Mouse (Mus musculus) embryonic facial prominence, embryonic 14.5 days (tissue): ENCODE measurements around the gene Eif3b. TPM values are rescaled to one million over a fixed set of nuclear protein-coding genes. Genes with fewer than 3 reads are reported as not detected.
"Not testable (repeated sequence)": the region's sequence is repeated elsewhere in the genome, so short reads cannot be mapped to it uniquely, and the experiment has no call there.

Experiments used
- ATAC-seq: fragments of 200-750 bp; cut with Nextera tagmentation; 2 replicates; pipeline ENCODE4 v1.8.0; 2017; ENCODE audit warnings: low read depth, moderate number of reproducible peaks, moderate TSS enrichment
- DNase-seq: peaks from one replicate; pipeline ENCODE4 v3.0.0-alpha.2; 2015; ENCODE audit warnings: low spot score
- H3K27ac ChIP-seq: fragments of 300-500 bp; sonication (generic); replicated peaks from 2 replicates; pipeline ENCODE4 v1.5.1; 2014; ENCODE audit warnings: low read depth, mild to moderate bottlenecking, low read length, moderate library complexity
- H3K27me3 ChIP-seq: fragments of 300-500 bp; sonication (generic); replicated peaks from 2 replicates; pipeline ENCODE4 v1.6.1; 2014; ENCODE audit warnings: low read length; ENCODE audit not compliant: control insufficient read depth, insufficient read depth
- H3K36me3 ChIP-seq: fragments of 300-500 bp; sonication (generic); 2 replicates; pipeline ENCODE4 v1.6.1; 2014; ENCODE audit warnings: low read length, mixed read lengths; ENCODE audit not compliant: control insufficient read depth, insufficient read depth
- H3K4me1 ChIP-seq: fragments of 300-500 bp; sonication (generic); 2 replicates; pipeline ENCODE4 v1.6.1; 2014; ENCODE audit warnings: antibody characterized with exemption, low read length; ENCODE audit not compliant: control insufficient read depth, insufficient read depth
- H3K4me2 ChIP-seq: fragments of 300-500 bp; sonication (generic); 2 replicates; pipeline ENCODE4 v1.6.1; 2014; ENCODE audit warnings: low read depth, mild to moderate bottlenecking, low read length, moderate library complexity, mixed read lengths
- H3K4me3 ChIP-seq: fragments of 300-500 bp; sonication (generic); 2 replicates; pipeline ENCODE4 v1.5.1; 2014; ENCODE audit warnings: low read depth, mild to moderate bottlenecking, low read length
- H3K9ac ChIP-seq: fragments of 300-500 bp; sonication (generic); 2 replicates; pipeline ENCODE4 v1.6.1; 2014; ENCODE audit warnings: low read depth, mild to moderate bottlenecking, low read length, moderate library complexity, mixed read lengths
- H3K9me3 ChIP-seq: fragments of 300-500 bp; sonication (generic); 2 replicates; pipeline ENCODE4 v1.6.1; 2016; ENCODE audit warnings: low read length; ENCODE audit not compliant: control insufficient read depth
- whole genome bisulfite sequencing: fragments of 180-500 bp; shearing (Covaris S2); extraction: QIAGEN DNeasy Blood & Tissue Kit; methylation state at CpG from one replicate; pipeline ENCODE4 v1.1.7; 2014; 5-methylcytosine and 5-hydroxymethylcytosine counted together
- polyA plus RNA-seq: library from polyadenylated mRNA; unstranded; fragments of >200 nt; fragmentation: Nextera tagmentation; extraction: Ambion mirVana; gene quantifications from 2 replicates; pipeline ENCODE4 v1.2.1, GENCODE M21; 2014

Eif3b gene
- polyA plus RNA-seq, 1 experiment from 2014 or later: 130 TPM

GRCm38 (mm10) chr5:140439117-140439516, 20.0 kb downstream of the Eif3b start:
- H3K36me3 ChIP-seq: peaks cover 90% of the 10 kb centered on the region
- H3K9ac ChIP-seq, H3K27ac ChIP-seq, H3K4me3 ChIP-seq, H3K27me3 ChIP-seq, H3K4me2 ChIP-seq, DNase-seq, H3K9me3 ChIP-seq, H3K4me1 ChIP-seq, ATAC-seq: not testable (repeated sequence)
- no CpG with 5 or more reads among the region's 6 CpGs for WGBS

- no peaks in the 10 kb centered on the region for H3K4me1 ChIP-seq
- 97% methylated on average over 3 of the region's 3 CpGs for WGBS
- no peak for DNase-seq
Observed at GRCm38 (mm10) chr5:140441406-140441805, 22.3 kb downstream of the Eif3b start.

DNA sequence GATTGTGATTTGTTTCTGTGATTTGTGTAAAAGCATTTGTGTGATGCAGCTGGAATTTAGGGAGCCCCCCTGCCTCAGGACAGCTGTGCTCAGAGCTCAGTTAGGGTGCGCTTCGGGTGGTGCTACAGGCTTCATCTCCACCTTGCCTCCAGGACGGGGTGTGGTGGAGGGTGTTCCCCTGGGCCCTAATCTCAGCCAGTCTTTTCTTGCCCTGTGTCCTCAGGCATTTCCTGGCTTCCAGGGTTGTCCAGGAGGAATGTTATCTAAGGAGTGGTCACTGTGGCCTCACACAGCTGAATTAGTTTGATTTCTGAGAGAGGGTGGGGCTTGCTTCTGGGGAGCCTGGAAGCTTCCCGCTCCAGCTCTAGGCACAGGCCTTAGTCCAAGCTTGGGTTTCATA, 24.9 kb downstream of the Eif3b start:
- Histone ChIP-seq H3K4me3 (no peak overlapping the region), H3K36me3 (peaks cover 62% of the 10 kb centered on the region), H3K4me1 (no peaks in the 10 kb centered on the region), H3K27me3 (no peaks in the 10 kb centered on the region), H3K4me2 (no peak overlapping the region), H3K27ac (no peak overlapping the region), H3K9me3 (no peaks in the 10 kb centered on the region), H3K9ac (no peak overlapping the region)
- 81% methylated on average over 4 of the region's 4 CpGs for WGBS
- ATAC-seq (no peak), DNase-seq (no peak)

More at GRCm38 (mm10) chr5:140441406-140441805, 22.3 kb downstream of the Eif3b start:
- no peak overlapping the region for H3K9ac ChIP-seq
- H3K27ac ChIP-seq: no peak overlapping the region
- H3K4me2 ChIP-seq: no peak overlapping the region
- no peak overlapping the region for H3K4me3 ChIP-seq
- no peaks in the 10 kb centered on the region for H3K27me3 ChIP-seq
- peaks cover 83% of the 10 kb centered on the region for H3K36me3 ChIP-seq
- no peak for ATAC-seq
- no peaks in the 10 kb centered on the region for H3K9me3 ChIP-seq

DNA sequence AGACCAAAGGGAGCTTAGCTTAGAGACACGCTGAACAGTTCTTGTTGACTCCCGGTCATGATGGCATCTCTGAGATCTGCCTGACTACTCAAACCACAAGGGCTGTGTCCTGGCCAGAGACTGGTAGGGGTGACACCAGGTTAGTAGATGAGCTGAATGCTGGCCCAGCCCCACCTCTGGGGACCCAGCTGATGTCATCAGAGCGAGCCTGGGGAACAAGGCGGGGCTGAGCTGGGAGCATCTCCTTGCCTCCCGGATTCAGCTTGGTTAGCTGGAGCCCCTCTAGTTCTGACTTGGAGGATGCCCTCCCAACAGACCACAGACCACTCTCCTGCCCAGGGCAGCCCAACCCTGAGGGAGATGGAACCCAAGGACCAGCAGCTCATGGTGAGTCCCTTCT, 26.2 kb downstream of the Eif3b start, which contains the start of gene Gm4869:
Gm4869 (plus strand) TSS at position 301 of the 400 bp plus-strand sequence.
- Histone ChIP-seq H3K36me3 (peaks cover 52% of the 10 kb centered on the region), H3K4me1 (no peaks in the 10 kb centered on the region), H3K4me3 (no peak within 1 kb of the TSS), H3K4me2 (no peak within 1 kb of the TSS), H3K27ac (no peak within 1 kb of the TSS), H3K9ac (no peak within 1 kb of the TSS), H3K9me3 (no peaks in the 10 kb centered on the region), H3K27me3 (no peaks in the 10 kb centered on the region)
- WGBS: 87% methylated on average over 5 of the region's 5 CpGs
- DNase-seq (no peak), ATAC-seq (no peak)

DNA sequence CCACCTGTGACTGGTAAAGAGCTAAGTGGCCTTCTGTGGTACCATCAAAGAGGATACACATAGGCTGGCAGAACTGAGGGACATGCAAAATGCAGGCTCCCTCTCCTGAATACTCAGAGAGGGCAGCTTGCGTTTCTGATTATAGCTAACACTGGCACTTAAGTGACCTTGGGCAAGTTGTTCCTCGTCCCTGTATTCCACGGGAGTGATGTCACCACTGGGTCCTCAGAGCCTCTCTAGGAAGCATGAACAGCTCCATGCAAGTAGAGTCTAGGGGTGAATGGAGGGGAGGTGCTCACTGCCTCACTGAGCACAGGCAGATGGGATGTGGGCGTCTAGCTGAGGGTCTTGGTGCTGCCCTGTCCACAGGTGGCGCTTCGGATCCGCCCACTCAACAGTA, 26.9 kb downstream of the Eif3b start:
- ATAC-seq (no peak), DNase-seq (no peak)
- WGBS: 81% methylated on average over 7 of the region's 7 CpGs
- no peaks in the 10 kb centered on the region for H3K4me1 ChIP-seq
- H3K9ac ChIP-seq: no peak overlapping the region
- H3K27ac ChIP-seq: no peak overlapping the region
- no peaks in the 10 kb centered on the region for H3K27me3 ChIP-seq
- H3K9me3 ChIP-seq: no peaks in the 10 kb centered on the region
- H3K36me3 ChIP-seq: peaks cover 45% of the 10 kb centered on the region
- H3K4me2 ChIP-seq: no peak overlapping the region
- H3K4me3 ChIP-seq: no peak overlapping the region

DNA sequence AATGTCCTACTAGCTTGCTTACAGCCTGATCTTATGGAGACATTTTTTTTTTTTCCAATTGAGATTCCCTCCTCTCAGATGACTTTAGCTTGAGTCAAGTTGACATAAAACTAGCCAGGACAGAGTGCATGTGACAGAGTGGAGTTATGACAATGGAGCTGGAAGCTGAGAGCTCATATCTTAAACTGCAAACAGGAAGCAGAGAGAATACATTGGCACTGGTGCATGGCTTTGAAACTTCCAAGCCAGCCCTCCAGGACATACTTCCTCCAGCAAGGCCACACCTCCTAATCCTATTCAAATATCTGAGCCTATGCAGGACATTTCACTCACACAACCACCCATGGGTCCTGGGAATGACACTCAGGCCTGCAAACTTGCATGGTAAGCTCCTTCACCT, 35.4 kb downstream of the Eif3b start:
- H3K27me3 ChIP-seq: no peaks in the 10 kb centered on the region
- no peak overlapping the region for H3K4me3 ChIP-seq
- DNase-seq (no peak), ATAC-seq (no peak)
- H3K27ac ChIP-seq: no peak overlapping the region
- H3K9me3 ChIP-seq: no peaks in the 10 kb centered on the region
- no peaks in the 10 kb centered on the region for H3K4me1 ChIP-seq
- H3K9ac ChIP-seq: no peak overlapping the region
- no peak overlapping the region for H3K4me2 ChIP-seq
- H3K36me3 ChIP-seq: no peaks in the 10 kb centered on the region

- WGBS: 64% methylated on average over 2 of the region's 2 CpGs
- ATAC-seq: no peak
- no peaks in the 10 kb centered on the region for H3K36me3 ChIP-seq
Observed at GRCm38 (mm10) chr5:140455466-140455865, 36.3 kb downstream of the Eif3b start.

GRCm38 (mm10) chr5:140461476-140461875, 42.3 kb downstream of the Eif3b start:
- H3K9ac ChIP-seq: no peak overlapping the region
- no peaks in the 10 kb centered on the region for H3K36me3 ChIP-seq
- no peaks in the 10 kb centered on the region for H3K4me1 ChIP-seq
- no peaks in the 10 kb centered on the region for H3K27me3 ChIP-seq
- no peak overlapping the region for H3K4me2 ChIP-seq
- H3K9me3 ChIP-seq: no peaks in the 10 kb centered on the region
- no peak for DNase-seq
- no peak overlapping the region for H3K4me3 ChIP-seq
- no peak for ATAC-seq
- 65% methylated on average over 3 of the region's 3 CpGs for whole genome bisulfite sequencing
- H3K27ac ChIP-seq: no peak overlapping the region

More at GRCm38 (mm10) chr5:140455466-140455865, 36.3 kb downstream of the Eif3b start:
- H3K9ac ChIP-seq: no peak overlapping the region
- DNase-seq: no peak
- H3K4me2 ChIP-seq: no peak overlapping the region
- no peaks in the 10 kb centered on the region for H3K4me1 ChIP-seq
- H3K9me3 ChIP-seq: no peaks in the 10 kb centered on the region
- H3K27ac ChIP-seq: no peak overlapping the region
- H3K4me3 ChIP-seq: no peak overlapping the region
- H3K27me3 ChIP-seq: no peaks in the 10 kb centered on the region

DNA sequence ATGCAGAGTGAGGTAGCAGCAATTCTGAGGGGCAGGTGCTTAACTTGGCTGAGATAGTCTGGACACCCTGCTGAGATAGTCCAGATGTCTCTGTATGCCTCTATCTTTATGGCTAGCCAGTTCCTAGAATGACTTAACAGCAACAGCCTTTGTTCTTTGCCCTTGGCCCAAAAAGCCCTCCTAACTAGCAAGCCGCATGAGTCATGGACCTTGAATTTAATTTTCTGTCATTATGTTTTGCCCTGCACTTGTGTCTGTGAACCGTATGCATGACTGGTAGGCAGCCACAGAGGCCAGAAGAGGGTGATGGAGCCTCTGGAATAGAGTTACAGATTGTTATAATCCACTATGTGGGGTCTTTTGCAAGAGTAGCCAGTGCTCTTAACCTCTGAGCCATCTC, 44.0 kb downstream of the Eif3b start:
- not testable (repeated sequence) for DNase-seq, H3K4me2 ChIP-seq, H3K27me3 ChIP-seq, ATAC-seq, H3K36me3 ChIP-seq, H3K4me3 ChIP-seq, H3K27ac ChIP-seq, H3K4me1 ChIP-seq, H3K9me3 ChIP-seq, H3K9ac ChIP-seq
- WGBS: 72% methylated on average over 2 of the region's 2 CpGs
